Mouse (Mus musculus): ENCODE measurements around the gene Polq. TPM values are rescaled to one million over a fixed set of nuclear protein-coding genes. Genes with fewer than 3 reads are reported as not detected.

The Polq gene
- polyA plus RNA-seq (2014; fragmentation: Nextera tagmentation; extraction: Ambion mirVana), result 2.5 and 3.4 TPM in 2 replicates

DNA sequence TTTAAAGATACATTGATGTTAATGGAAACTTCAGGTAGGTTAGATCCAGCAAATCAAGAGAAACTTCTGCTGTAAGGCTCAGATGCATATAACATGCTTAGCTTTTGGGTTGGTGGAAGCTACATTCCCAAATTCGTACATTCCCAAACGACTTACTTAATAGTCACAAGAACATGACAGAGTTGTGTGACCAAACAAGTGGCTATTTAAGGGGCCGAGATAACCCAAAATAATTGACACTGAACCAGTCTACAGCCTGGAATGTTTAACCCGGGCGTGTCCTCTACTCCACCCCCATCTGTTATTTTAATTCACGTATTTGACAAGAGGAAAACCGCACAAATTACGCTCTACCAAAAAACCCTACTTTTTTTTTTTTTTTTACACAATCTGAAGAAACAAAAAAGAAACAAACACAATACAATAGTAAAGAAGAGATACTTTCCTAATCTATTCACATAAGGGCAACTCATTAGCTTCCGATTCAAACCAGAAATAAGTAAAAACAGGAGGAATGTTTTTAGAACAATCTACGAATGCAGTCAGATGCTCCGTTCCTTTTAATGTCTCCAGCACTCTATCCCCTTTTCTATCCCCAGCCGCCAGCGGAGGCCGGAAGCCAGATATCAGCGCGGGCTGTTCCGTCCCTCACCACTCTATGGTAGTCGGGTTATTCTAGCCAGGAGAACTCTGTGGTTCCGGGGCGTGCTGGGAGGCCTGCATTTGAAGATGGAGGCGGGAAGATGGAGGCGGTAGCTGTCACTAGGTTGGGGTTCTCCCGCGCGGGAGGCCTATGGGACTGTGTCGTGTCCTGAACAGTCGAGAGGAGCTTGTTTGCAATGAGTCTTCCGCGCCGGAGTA, at the start of gene Polq:
TSS of gene Polq (plus strand) at position 726 of the 861 bp plus-strand sequence.
- H3K36me3 ChIP-seq (ENCODE audit: control insufficient read depth, insufficient read depth, low read length), result no peaks in the 10 kb centered on the region
- peak within 1 kb of the TSS; percentile 60 for H3K9ac ChIP-seq (replicated peaks; ENCODE audit: low read length)
- H3K4me2 ChIP-seq (ENCODE audit: low read length), result peak within 1 kb of the TSS; percentile 93
- no peak within 1 kb of the TSS for H3K27ac ChIP-seq (replicated peaks; ENCODE audit: low read depth, low read length)
- peaks cover 10% of the 10 kb centered on the region for H3K4me1 ChIP-seq (ENCODE audit: control insufficient read depth, insufficient read depth, low read length)
- ATAC-seq (ENCODE audit: low FRiP score, low TSS enrichment) (peak; percentile 97), DNase-seq (peak; percentile 97)
- 7% methylated on average over 30 of the region's 30 CpGs for WGBS
- H3K9me3 ChIP-seq (ENCODE audit: control insufficient read depth, low read length), result no peaks in the 10 kb centered on the region
- H3K4me3 ChIP-seq (replicated peaks; ENCODE audit: low read depth, low read length), result peak within 1 kb of the TSS; percentile 77
- no peaks in the 10 kb centered on the region for H3K27me3 ChIP-seq (ENCODE audit: control insufficient read depth, insufficient read depth, low read length)

DNA sequence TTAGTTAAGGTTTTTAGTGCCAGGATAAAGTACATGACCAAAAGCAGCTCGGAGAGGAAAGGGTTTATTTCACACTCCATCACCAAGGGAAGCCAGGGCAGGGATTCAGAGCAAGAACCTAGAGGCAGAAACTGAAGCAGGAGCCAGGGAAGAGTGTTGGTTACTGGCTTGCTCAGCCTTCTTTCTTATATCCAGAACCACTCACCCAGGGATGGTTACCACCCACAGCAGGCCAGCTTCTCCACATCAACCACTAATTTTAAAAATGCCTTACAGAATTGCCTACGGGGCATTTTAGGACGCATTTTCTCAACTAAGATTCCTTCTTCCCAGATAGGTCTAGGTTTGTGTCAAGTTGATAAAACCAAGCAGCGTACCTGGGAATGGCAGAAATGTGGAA, 48.2 kb upstream of the Polq start:
- DNase-seq, result no peak
- no peaks in the 10 kb centered on the region for H3K36me3 ChIP-seq (ENCODE audit: control insufficient read depth, insufficient read depth, low read length)
- H3K27ac ChIP-seq (replicated peaks; ENCODE audit: low read depth, low read length), result no peak overlapping the region
- no peak overlapping the region for H3K4me3 ChIP-seq (replicated peaks; ENCODE audit: low read depth, low read length)
- ATAC-seq (ENCODE audit: low FRiP score, low TSS enrichment), result no peak
- no peak overlapping the region for H3K4me2 ChIP-seq (ENCODE audit: low read length)
- H3K9ac ChIP-seq (replicated peaks; ENCODE audit: low read length), result no peak overlapping the region
- H3K9me3 ChIP-seq (ENCODE audit: control insufficient read depth, low read length), result no peaks in the 10 kb centered on the region
- H3K27me3 ChIP-seq (ENCODE audit: control insufficient read depth, insufficient read depth, low read length), result no peaks in the 10 kb centered on the region
- WGBS, result 88% methylated on average over 4 of the region's 4 CpGs
- no peaks in the 10 kb centered on the region for H3K4me1 ChIP-seq (ENCODE audit: control insufficient read depth, insufficient read depth, low read length)

DNA sequence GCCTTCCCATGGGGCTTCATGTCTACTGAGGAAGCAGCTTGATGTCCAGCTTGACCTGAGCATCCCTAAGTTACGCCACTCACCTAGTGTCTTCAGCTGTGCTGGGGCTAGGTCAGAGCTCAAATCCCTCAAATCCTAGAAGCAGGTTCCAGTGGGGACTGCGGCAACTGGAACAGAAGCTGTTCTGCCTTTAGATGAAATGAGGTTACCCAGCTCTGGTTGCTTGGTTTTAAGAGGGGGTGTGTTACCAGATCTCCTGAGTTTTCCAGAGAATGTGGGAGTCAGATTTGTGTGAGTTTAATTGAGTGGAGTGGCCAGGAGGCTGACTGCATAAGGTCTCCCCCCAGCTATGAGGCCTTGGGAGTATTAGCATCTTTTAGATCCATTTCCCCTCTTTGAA, 32.5 kb upstream of the Polq start:
- no peak overlapping the region for H3K4me2 ChIP-seq (ENCODE audit: low read length)
- no peaks in the 10 kb centered on the region for H3K36me3 ChIP-seq (ENCODE audit: control insufficient read depth, insufficient read depth, low read length)
- no peak overlapping the region for H3K27ac ChIP-seq (replicated peaks; ENCODE audit: low read depth, low read length)
- no peaks in the 10 kb centered on the region for H3K27me3 ChIP-seq (ENCODE audit: control insufficient read depth, insufficient read depth, low read length)
- H3K9ac ChIP-seq (replicated peaks; ENCODE audit: low read length), result no peak overlapping the region
- no peaks in the 10 kb centered on the region for H3K9me3 ChIP-seq (ENCODE audit: control insufficient read depth, low read length)
- DNase-seq (no peak), ATAC-seq (ENCODE audit: low FRiP score, low TSS enrichment) (no peak)
- H3K4me1 ChIP-seq (ENCODE audit: control insufficient read depth, insufficient read depth, low read length), result no peaks in the 10 kb centered on the region
- H3K4me3 ChIP-seq (replicated peaks; ENCODE audit: low read depth, low read length), result no peak overlapping the region
- 93% methylated on average over 2 of the region's 2 CpGs for WGBS

GRCm38 (mm10) chr16:36983796-36984195, 27.8 kb upstream of the Polq start:
- 81% methylated on average over 1 of the region's 1 CpGs for WGBS
- ATAC-seq (ENCODE audit: low FRiP score, low TSS enrichment), result no peak

DNA sequence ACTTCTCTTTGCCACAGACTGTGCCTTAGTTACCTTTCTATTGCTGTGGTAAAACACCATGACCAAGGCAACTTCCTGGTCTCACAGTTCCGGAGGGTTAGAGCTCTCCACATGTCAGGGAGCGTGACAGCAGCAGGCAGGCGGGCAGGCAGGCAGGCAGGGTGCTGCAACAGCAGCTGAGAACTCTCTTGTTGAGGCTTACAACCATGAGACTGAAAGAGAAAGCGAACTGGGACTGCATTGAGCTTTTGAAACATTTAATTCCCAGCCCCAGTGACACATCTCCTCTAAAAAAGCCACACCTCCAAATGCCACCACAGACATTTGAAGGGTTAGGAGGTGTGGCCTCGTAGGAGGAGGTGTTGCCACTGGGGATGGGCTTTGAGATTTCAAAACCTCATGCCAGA, 25.9 kb upstream of the Polq start:
- no peak for DNase-seq
- H3K4me2 ChIP-seq (ENCODE audit: low read length), result no peak overlapping the region
- 65% methylated on average over 5 of the region's 5 CpGs for WGBS

More at GRCm38 (mm10) chr16:36983796-36984195, 27.8 kb upstream of the Polq start:
- no peak overlapping the region for H3K4me2 ChIP-seq (ENCODE audit: low read length)
- no peak overlapping the region for H3K4me3 ChIP-seq (replicated peaks; ENCODE audit: low read depth, low read length)
- no peaks in the 10 kb centered on the region for H3K4me1 ChIP-seq (ENCODE audit: control insufficient read depth, insufficient read depth, low read length)
- DNase-seq, result no peak
- no peaks in the 10 kb centered on the region for H3K27me3 ChIP-seq (ENCODE audit: control insufficient read depth, insufficient read depth, low read length)
- H3K9ac ChIP-seq (replicated peaks; ENCODE audit: low read length), result no peak overlapping the region
- no peaks in the 10 kb centered on the region for H3K9me3 ChIP-seq (ENCODE audit: control insufficient read depth, low read length)
- H3K36me3 ChIP-seq (ENCODE audit: control insufficient read depth, insufficient read depth, low read length), result no peaks in the 10 kb centered on the region
- H3K27ac ChIP-seq (replicated peaks; ENCODE audit: low read depth, low read length), result no peak overlapping the region

GRCm38 (mm10) chr16:36987399-36987798, 24.2 kb upstream of the Polq start:
- Histone ChIP-seq H3K36me3 (ENCODE audit: control insufficient read depth, insufficient read depth, low read length) (no peaks in the 10 kb centered on the region), H3K4me1 (ENCODE audit: control insufficient read depth, insufficient read depth, low read length) (no peaks in the 10 kb centered on the region), H3K4me3 (replicated peaks; ENCODE audit: low read depth, low read length) (no peak overlapping the region), H3K27ac (replicated peaks; ENCODE audit: low read depth, low read length) (no peak overlapping the region), H3K9me3 (ENCODE audit: control insufficient read depth, low read length) (no peaks in the 10 kb centered on the region), H3K4me2 (ENCODE audit: low read length) (no peak overlapping the region), H3K9ac (replicated peaks; ENCODE audit: low read length) (no peak overlapping the region), H3K27me3 (ENCODE audit: control insufficient read depth, insufficient read depth, low read length) (no peaks in the 10 kb centered on the region)
- WGBS, result 68% methylated on average over 2 of the region's 2 CpGs
- no peak for DNase-seq
- no peak for ATAC-seq (ENCODE audit: low FRiP score, low TSS enrichment)

More for the DNA sequence above, 25.9 kb upstream of the Polq start:
- Histone ChIP-seq H3K4me3 (replicated peaks; ENCODE audit: low read depth, low read length) (no peak overlapping the region), H3K27ac (replicated peaks; ENCODE audit: low read depth, low read length) (no peak overlapping the region), H3K4me1 (ENCODE audit: control insufficient read depth, insufficient read depth, low read length) (no peaks in the 10 kb centered on the region), H3K9ac (replicated peaks; ENCODE audit: low read length) (no peak overlapping the region), H3K27me3 (ENCODE audit: control insufficient read depth, insufficient read depth, low read length) (no peaks in the 10 kb centered on the region), H3K36me3 (ENCODE audit: control insufficient read depth, insufficient read depth, low read length) (no peaks in the 10 kb centered on the region), H3K9me3 (ENCODE audit: control insufficient read depth, low read length) (no peaks in the 10 kb centered on the region)
- ATAC-seq (ENCODE audit: low FRiP score, low TSS enrichment), result no peak

- Histone ChIP-seq H3K4me1 (ENCODE audit: control insufficient read depth, insufficient read depth, low read length) (no peaks in the 10 kb centered on the region), H3K9ac (replicated peaks; ENCODE audit: low read length) (no peak overlapping the region), H3K27me3 (ENCODE audit: control insufficient read depth, insufficient read depth, low read length) (no peaks in the 10 kb centered on the region), H3K27ac (replicated peaks; ENCODE audit: low read depth, low read length) (no peak overlapping the region), H3K4me3 (replicated peaks; ENCODE audit: low read depth, low read length) (no peak overlapping the region), H3K36me3 (ENCODE audit: control insufficient read depth, insufficient read depth, low read length) (no peaks in the 10 kb centered on the region), H3K4me2 (ENCODE audit: low read length) (no peak overlapping the region), H3K9me3 (ENCODE audit: control insufficient read depth, low read length) (no peaks in the 10 kb centered on the region)
- ATAC-seq (ENCODE audit: low FRiP score, low TSS enrichment) (no peak), DNase-seq (no peak)
Measured at GRCm38 (mm10) chr16:36988066-36988465, 23.5 kb upstream of the Polq start.

DNA sequence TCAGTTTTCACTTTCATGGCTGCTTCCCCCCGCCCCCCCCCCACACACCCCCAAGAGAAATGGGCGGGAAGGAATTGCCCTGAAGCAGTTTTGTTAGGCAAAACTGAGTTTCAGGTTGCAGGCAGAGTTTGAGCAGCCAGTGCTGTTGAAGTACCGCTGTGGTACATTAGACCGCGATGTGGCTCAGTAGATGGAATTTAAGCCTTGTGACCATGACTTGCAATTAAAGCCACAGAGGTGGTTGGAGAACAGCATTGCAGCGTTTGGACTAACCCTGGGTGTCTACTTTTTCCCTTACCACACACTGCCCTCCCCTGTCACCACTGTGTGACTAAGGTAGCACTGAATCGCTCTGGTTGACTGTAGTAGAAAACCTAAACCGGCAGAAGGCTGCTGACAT, 22.1 kb upstream of the Polq start:
- Histone ChIP-seq H3K4me2 (ENCODE audit: low read length) (no peak overlapping the region), H3K9me3 (ENCODE audit: control insufficient read depth, low read length) (no peaks in the 10 kb centered on the region), H3K36me3 (ENCODE audit: control insufficient read depth, insufficient read depth, low read length) (no peaks in the 10 kb centered on the region), H3K27ac (replicated peaks; ENCODE audit: low read depth, low read length) (no peak overlapping the region), H3K27me3 (ENCODE audit: control insufficient read depth, insufficient read depth, low read length) (no peaks in the 10 kb centered on the region), H3K4me1 (ENCODE audit: control insufficient read depth, insufficient read depth, low read length) (no peaks in the 10 kb centered on the region), H3K9ac (replicated peaks; ENCODE audit: low read length) (no peak overlapping the region), H3K4me3 (replicated peaks; ENCODE audit: low read depth, low read length) (no peak overlapping the region)
- DNase-seq (no peak), ATAC-seq (ENCODE audit: low FRiP score, low TSS enrichment) (no peak)
- 78% methylated on average over 8 of the region's 8 CpGs for WGBS

DNA sequence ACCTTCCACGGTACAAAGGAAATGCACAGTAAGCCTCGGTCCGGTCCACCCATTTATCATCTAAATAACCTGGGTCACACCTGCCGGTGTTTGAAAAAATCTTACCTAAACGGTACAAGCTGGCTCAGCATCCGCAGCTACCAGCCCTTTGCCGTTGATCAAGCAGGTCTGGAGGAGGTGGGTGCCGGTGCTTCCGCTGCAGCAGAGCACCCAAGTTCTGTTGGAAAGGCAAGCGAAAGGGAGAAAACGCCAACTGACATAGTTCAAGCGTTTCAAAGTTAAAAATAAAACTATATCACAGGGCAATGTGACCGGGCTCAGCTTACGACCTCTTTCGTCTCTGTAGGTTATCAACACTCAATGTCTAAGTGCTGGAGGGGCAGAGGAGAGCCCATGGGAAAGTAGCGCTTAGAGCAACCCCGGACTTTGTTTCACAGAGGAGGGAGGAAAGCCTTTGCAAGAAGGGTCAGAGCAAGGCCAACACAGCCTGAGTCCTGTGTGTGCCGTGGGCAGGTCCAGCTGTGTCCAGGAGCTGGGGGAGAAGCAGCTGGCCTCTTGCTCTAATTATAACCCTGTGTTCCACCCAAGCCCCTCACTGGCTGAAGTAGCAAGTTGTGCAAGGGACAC, 21.5 kb upstream of the Polq start, which contains the start of gene Fbxo40:
TSS of gene Fbxo40 (minus strand) at position 469 of the 627 bp plus-strand sequence.
- H3K27ac ChIP-seq (replicated peaks; ENCODE audit: low read depth, low read length), result no peak within 1 kb of the TSS
- WGBS, result 89% methylated on average over 18 of the region's 18 CpGs
- DNase-seq (no peak), ATAC-seq (ENCODE audit: low FRiP score, low TSS enrichment) (no peak)
- no peak within 1 kb of the TSS for H3K4me3 ChIP-seq (replicated peaks; ENCODE audit: low read depth, low read length)
- no peaks in the 10 kb centered on the region for H3K9me3 ChIP-seq (ENCODE audit: control insufficient read depth, low read length)
- H3K9ac ChIP-seq (replicated peaks; ENCODE audit: low read length), result no peak within 1 kb of the TSS
- no peaks in the 10 kb centered on the region for H3K4me1 ChIP-seq (ENCODE audit: control insufficient read depth, insufficient read depth, low read length)
- no peak within 1 kb of the TSS for H3K4me2 ChIP-seq (ENCODE audit: low read length)
- no peaks in the 10 kb centered on the region for H3K36me3 ChIP-seq (ENCODE audit: control insufficient read depth, insufficient read depth, low read length)
- no peaks in the 10 kb centered on the region for H3K27me3 ChIP-seq (ENCODE audit: control insufficient read depth, insufficient read depth, low read length)

All from midbrain, embryonic 14.5 days (tissue).